Mouse (Mus musculus): ENCODE results near the gene Trim2. TPM values are rescaled to one million over a fixed set of nuclear protein-coding genes. Genes with fewer than 3 reads are reported as not detected.

Trim2 gene
- total RNA-seq, 2 experiments from 2014 or later, result 2.7 to 3.3 TPM

- DNase-seq, result peak; percentile 54
Measured at GRCm38 (mm10) chr3:84220748-84221147, 85.9 kb downstream of the Trim2 start.

DNA sequence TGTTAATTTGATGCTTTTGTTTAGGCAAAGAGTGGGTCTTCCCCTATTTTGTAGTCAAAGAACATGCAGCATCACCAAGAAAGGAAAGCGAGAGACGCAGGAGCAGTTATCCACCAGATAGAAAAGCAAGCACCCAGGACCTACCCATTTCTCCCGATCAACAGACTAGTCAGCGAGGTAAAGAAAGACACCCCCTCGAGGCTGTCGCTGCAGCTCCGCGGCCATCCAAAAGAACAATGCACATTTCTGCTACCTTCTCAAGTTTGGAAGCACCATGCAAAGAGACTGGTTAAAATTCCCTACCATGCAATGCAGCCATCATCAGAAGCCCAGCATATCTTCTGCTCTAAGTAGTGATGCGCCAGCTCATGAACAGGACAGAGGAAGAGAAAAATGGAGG, 86.4 kb downstream of the Trim2 start:
- no peak for DNase-seq

DNA sequence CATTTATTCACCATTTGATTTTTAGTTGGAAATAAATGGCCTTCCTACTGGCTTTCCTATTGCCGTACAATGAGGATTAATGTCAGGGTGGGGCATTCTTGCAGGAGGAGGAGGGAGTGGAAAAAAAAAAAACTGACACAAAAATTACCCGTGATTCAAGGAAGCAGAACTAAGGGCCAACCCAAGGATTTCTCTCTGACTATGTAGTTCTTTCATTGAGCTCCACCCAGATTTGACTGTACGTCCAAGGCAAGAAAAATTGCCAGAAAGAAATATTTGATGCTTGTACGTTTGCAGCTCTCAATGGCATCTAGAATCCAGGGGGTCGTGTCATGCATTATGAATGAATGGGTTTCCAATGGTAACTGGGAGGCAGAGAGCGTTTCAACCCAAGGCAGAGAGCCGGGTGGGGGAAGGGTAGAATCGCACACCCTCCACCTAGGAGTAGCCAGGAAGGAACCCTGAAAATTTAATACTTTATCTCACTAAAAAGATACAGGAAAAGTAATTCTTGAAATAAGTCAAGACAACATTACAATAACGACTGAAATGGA, 86.9 kb downstream of the Trim2 start:
- DNase-seq, result no peak

- no peak for DNase-seq
Measured at GRCm38 (mm10) chr3:84219166-84219710, 87.4 kb downstream of the Trim2 start.

DNA sequence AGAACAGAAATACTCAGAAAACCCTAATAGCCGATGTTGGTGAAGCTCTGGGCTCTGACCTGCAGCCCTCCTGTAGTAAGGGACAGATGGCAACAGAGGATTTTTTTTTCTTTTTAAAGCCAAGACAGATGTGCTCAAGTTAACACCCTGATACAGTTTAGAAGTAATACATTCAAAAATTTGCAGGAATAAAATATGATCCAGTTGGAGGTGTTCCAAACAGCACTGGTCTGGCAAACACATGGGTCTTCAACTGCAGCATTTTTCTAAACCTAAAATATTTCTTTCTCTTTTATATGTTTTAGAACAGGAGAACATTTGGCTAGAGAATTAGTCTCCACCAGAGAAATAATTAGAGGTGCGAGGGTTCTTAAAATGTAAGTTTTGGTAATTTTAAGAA, 88.2 kb downstream of the Trim2 start:
- no peak for DNase-seq

DNA sequence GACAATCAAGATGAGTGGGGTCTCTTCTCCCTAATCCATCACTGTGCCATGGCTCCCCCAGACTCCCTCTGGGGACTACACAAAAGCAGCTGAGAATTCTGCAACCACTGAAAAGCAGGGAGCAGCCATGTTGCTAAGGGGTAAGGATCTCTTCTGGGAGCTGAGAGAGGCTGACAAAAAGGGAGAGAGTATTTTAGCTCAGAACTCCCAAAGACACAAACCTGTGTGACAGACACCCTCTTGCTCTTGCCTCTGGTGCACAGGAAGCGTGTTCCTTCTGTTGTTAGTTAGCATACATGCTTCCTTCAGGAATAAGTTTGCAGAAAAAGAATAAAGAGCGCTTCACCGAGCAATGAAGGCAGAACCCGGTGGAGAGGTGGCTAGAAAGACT, 88.7 kb downstream of the Trim2 start:
- no peak for DNase-seq

GRCm38 (mm10) chr3:84217118-84217960, 89.3 kb downstream of the Trim2 start:
- no peak for DNase-seq

GRCm38 (mm10) chr3:84215743-84216360, 90.8 kb downstream of the Trim2 start:
- no peak for DNase-seq

DNA sequence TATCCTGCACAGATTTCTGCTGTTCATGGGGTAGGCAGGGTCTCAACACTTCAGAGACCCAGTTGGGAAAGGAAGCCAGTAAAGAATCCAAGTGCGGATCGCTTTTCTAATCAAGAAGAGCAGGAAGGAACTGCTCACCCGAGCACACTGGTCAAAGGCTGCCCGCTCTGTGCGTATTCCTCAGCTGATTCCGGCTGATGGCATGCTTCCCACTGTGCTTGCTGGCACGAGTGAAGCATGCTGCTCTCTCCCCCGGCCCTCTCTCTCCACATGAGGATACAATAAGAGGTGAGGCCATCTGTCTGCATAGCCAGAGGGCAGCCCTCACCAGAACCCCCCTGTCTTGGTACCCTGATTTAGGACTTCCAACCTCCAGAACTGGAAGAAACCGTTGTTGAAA, 91.4 kb downstream of the Trim2 start:
- no peak for DNase-seq

DNA sequence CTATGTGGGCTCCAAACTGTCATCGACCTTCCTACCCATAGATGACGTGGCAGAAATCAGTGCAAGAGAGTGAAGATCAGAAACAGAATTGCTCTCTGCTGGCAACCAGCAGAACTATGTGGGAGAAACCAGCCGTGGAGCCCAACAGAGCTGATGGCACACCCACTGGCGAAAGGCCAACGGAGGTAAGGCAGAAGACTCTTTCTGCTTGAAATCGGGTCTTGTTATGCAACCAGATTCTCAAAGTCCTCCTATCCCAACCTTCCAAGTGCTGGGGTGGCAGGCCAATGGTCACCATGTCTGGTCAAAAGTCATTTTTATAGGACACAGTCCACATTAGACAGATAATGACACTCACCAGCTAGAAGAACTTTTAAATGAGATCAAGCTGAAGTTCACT, 92.2 kb downstream of the Trim2 start:
- DNase-seq, result no peak

GRCm38 (mm10) chr3:84211340-84211875, 95.3 kb downstream of the Trim2 start:
- DNase-seq, result no peak

GRCm38 (mm10) chr3:84208917-84209513, 97.7 kb downstream of the Trim2 start:
- no peak for DNase-seq

DNA sequence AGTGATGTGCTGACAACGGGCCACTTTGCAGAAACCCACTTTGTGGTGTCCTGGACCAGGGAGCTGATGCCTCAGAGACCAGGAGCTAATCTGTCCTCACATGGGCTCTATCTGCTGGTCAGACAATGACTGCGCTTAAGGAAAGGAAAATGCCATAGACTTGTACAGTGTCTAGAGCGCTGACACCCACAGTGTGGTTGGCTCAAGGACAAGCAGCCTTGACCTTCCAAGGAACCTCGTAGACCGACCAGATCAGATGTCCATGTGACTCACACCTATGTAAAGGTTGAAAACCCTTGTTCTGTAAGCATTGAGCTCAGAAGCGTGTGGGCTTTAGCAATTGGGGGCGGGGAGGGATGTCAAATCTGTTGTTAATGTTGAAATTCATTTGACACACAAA, 98.2 kb downstream of the Trim2 start:
- no peak for DNase-seq

- peak; percentile 47 for DNase-seq
Measured at GRCm38 (mm10) chr3:84207366-84207765, 99.3 kb downstream of the Trim2 start.

DNA sequence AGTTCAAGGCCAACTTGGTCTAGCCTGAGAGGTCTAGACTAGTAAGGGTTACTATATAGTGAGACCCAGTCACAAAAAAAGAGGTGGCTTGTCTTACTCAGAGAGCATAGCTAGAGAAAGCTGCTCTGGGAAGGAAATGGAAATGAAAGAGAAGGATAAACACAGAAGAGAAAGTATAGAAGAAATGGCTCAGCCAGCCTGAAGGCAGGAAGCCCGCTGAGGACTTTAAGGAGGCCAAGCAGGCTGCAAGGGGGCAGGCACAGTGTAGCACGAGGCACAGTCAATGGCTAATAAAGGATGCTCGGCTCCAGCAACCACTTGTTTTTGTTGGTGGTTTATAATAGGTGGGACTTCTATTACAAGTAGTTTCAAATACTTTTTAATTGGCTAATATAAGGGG, 100.6 kb downstream of the Trim2 start:
- no peak for DNase-seq

GRCm38 (mm10) chr3:84205650-84206049, 101.0 kb downstream of the Trim2 start:
- DNase-seq, result no peak

DNA sequence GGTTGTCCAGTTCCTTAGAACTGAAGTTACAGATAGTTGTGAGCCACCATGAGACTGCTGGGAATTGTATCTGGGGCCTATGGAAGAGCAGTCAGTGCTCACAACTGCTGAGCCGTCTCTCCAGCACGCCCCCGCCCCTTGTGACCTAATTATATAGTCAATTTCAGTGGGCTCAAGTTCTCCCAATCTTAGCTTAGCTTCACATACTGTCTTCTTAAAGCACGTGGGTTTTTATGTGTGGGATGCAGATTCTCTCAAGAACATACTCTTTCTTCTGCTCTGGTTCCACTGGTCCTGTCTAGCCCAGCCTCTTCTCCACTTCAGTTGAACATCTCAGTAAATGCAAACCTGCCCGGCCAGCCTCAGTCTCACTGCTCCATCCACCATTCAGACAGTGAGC, 102.0 kb downstream of the Trim2 start:
- no peak for DNase-seq

DNA sequence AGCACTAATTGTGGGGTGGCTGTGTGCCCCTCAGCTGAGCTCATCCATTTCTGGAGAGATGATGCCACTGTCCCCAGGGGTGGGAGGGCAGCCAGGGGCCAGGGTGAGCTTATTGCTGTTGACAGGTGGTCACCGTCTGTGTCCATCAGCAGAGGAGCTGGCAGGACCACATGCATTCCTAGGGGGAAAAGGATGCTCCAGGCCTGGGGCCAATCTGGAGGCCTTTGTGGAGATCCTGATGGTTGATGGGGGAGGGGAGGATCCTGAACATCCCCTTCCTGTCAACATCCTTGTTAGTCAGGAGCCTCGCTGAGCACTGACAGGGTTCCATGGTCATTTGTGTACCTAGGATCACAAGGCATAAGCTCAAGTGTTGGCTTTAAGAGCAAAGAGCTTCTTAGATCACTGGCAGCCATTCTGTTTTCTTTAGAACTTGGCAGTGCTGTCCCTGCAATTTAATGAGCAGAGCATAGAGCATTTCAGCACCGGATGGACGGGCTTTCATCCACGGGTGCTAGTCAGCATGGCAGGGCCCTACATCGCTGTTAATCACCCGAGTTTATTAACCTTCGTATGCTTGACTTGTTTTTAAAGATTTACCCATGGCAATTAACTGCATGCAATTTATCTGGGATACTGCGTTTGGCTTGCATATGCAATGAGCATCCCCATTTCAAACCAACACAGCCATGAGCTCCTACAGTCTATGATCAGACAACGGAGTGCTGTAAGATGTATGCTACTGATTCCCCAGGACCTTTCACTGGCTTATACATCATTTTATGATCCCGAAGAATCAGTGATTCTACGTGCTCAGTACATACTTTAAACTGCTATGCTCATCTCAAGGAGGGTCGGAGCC, 105.9 kb downstream of the Trim2 start:
- DNase-seq, result peak; percentile 50

- no peak for DNase-seq
Measured at GRCm38 (mm10) chr3:84199516-84199915, 107.2 kb downstream of the Trim2 start.

- no peak for DNase-seq
Measured at GRCm38 (mm10) chr3:84198229-84198628, 108.4 kb downstream of the Trim2 start.

- no peak for DNase-seq
Measured at GRCm38 (mm10) chr3:84193881-84194280, 112.8 kb downstream of the Trim2 start.

Measured in gastrocnemius, postnatal 25 days (tissue).